Mouse (Mus musculus) heart, postnatal 36 days (tissue): ENCODE results near the gene Tbx18. TPM values are rescaled to one million over a fixed set of nuclear protein-coding genes. Genes with fewer than 3 reads are reported as not detected.

Source experiments
- DNase-seq, 2 experiments: peaks; one replicate each; pipeline ENCODE4 v3.0.0; 2021 to 2022
- intact Hi-C: fragments of 180-260 bp; cut with DNase I; formaldehyde crosslinking; loops from one replicate; pipeline ENCODE4 v1.15.1; 2025
- total RNA-seq, 2 experiments: library from RNA; stranded (reverse); gene quantifications; 2 replicates each; pipeline ENCODE4 v1.2.3; 2021

Tbx18 gene
- total RNA-seq, 2 experiments from 2014 or later = 3.4 to 5.3 TPM

GRCm38 (mm10) chr9:87727155-87727953 lies 3.7 kb downstream of the Tbx18 start:
- intact Hi-C loops = no loop called here
- no peak for DNase-seq

GRCm38 (mm10) chr9:87721793-87722192 lies 9.3 kb downstream of the Tbx18 start:
- intact Hi-C loops = no loop called here
- DNase-seq = no peak

GRCm38 (mm10) chr9:87710360-87710759 lies 20.7 kb downstream of the Tbx18 start:
- no peak for DNase-seq
- intact Hi-C loops = no loop called here

- intact Hi-C loops = loop anchor here (1.0 to 2.0 kb wide), 2 partner anchors 365 to 514 kb away; no protein-coding TSS in a partner anchor
- peak; percentile 71 to 81 for DNase-seq
Observed at GRCm38 (mm10) chr9:87708151-87708550, 22.9 kb downstream of the Tbx18 start.

- DNase-seq = no peak
- intact Hi-C loops = no loop called here
Observed at GRCm38 (mm10) chr9:87702267-87702666, 28.8 kb downstream of the Tbx18 start.

GRCm38 (mm10) chr9:87686981-87687380 lies 44.1 kb downstream of the Tbx18 start:
- DNase-seq = no peak
- intact Hi-C loops = no loop called here

- no peak for DNase-seq
Observed at GRCm38 (mm10) chr9:87682247-87682646, 48.8 kb downstream of the Tbx18 start.

More at GRCm38 (mm10) chr9:87682247-87682646, 48.8 kb downstream of the Tbx18 start:
- intact Hi-C loops = no loop called here
